Mouse (Mus musculus): ENCODE measurements around the gene Tcte3. TPM values are rescaled to one million over a fixed set of nuclear protein-coding genes. Genes with fewer than 3 reads are reported as not detected.
"Not testable (repeated sequence)": the region's sequence is repeated elsewhere in the genome, so short reads cannot be mapped to it uniquely, and the experiment has no call there.

Tcte3 gene
- polyA plus RNA-seq (2015; fragmentation: Nextera tagmentation; extraction: Ambion mirVana): 0.50 TPM in 1 of 2 replicates, not detected in the other

GRCm38 (mm10) chr17:15041175-15041729, at the start of gene Tcte3, which contains the start of the genes Ermard and Gm3448:
Gene Tcte3 (minus strand): TSS chr17:15041488.
Gene Ermard (plus strand): TSS chr17:15041208.
Gene Gm3448 (minus strand): TSS chr17:15041537.
- WGBS: 0% methylated on average over 12 of the region's 56 CpGs
- not testable (repeated sequence) for H3K27ac ChIP-seq (ENCODE audit: low read length); H3K9me3 ChIP-seq (replicated peaks; ENCODE audit: control insufficient read depth, low read length, poor library complexity, severe bottlenecking); H3K36me3 ChIP-seq (ENCODE audit: control insufficient read depth, insufficient read depth, low read length); H3K27me3 ChIP-seq (ENCODE audit: control insufficient read depth, insufficient read depth, low read depth, low read length); H3K4me2 ChIP-seq (ENCODE audit: low read length); H3K4me3 ChIP-seq (ENCODE audit: low read depth, low read length); H3K9ac ChIP-seq (ENCODE audit: low read depth, low read length); H3K4me1 ChIP-seq (ENCODE audit: control insufficient read depth, insufficient read depth, low read length)
- peak; percentile 99 for ATAC-seq

GRCm38 (mm10) chr17:15088591-15089001, 47.3 kb upstream of the Tcte3 start:
- 10% methylated on average over 8 of the region's 8 CpGs for WGBS

GRCm38 (mm10) chr17:15088166-15088565, 46.9 kb upstream of the Tcte3 start:
- Histone ChIP-seq H3K4me1 (ENCODE audit: control insufficient read depth, insufficient read depth, low read length) (peaks cover 13% of the 10 kb centered on the region), H3K4me3 (ENCODE audit: low read depth, low read length) (no peak overlapping the region), H3K36me3 (ENCODE audit: control insufficient read depth, insufficient read depth, low read length) (no peaks in the 10 kb centered on the region), H3K9ac (ENCODE audit: low read depth, low read length) (peak overlapping the region; percentile 48; the same call in 1 of the 2 replicates), H3K9me3 (replicated peaks; ENCODE audit: control insufficient read depth, low read length, poor library complexity, severe bottlenecking) (no peaks in the 10 kb centered on the region), H3K4me2 (ENCODE audit: low read length) (no peak overlapping the region), H3K27me3 (ENCODE audit: control insufficient read depth, insufficient read depth, low read depth, low read length) (no peaks in the 10 kb centered on the region), H3K27ac (ENCODE audit: low read length) (peak overlapping the region; percentile 37; the same call in 1 of the 2 replicates)
- ATAC-seq: peak; percentile 66; the same call in 1 of the 2 replicates
- 27% methylated on average over 2 of the region's 2 CpGs for WGBS

More at GRCm38 (mm10) chr17:15088591-15089001, 47.3 kb upstream of the Tcte3 start:
- Histone ChIP-seq H3K27me3 (ENCODE audit: control insufficient read depth, insufficient read depth, low read depth, low read length) (no peaks in the 10 kb centered on the region), H3K4me2 (ENCODE audit: low read length) (no peak overlapping the region), H3K9me3 (replicated peaks; ENCODE audit: control insufficient read depth, low read length, poor library complexity, severe bottlenecking) (no peaks in the 10 kb centered on the region), H3K4me3 (ENCODE audit: low read depth, low read length) (no peak overlapping the region), H3K36me3 (ENCODE audit: control insufficient read depth, insufficient read depth, low read length) (no peaks in the 10 kb centered on the region), H3K27ac (ENCODE audit: low read length) (peak overlapping the region; percentile 41), H3K9ac (ENCODE audit: low read depth, low read length) (peak overlapping the region; percentile 35; the same call in 1 of the 2 replicates), H3K4me1 (ENCODE audit: control insufficient read depth, insufficient read depth, low read length) (peaks cover 13% of the 10 kb centered on the region)
- peak; percentile 73 for ATAC-seq

- Histone ChIP-seq H3K4me1 (ENCODE audit: control insufficient read depth, insufficient read depth, low read length) (peaks cover 13% of the 10 kb centered on the region), H3K36me3 (ENCODE audit: control insufficient read depth, insufficient read depth, low read length) (no peaks in the 10 kb centered on the region), H3K4me2 (ENCODE audit: low read length) (no peak overlapping the region), H3K9me3 (replicated peaks; ENCODE audit: control insufficient read depth, low read length, poor library complexity, severe bottlenecking) (no peaks in the 10 kb centered on the region), H3K4me3 (ENCODE audit: low read depth, low read length) (no peak overlapping the region), H3K27ac (ENCODE audit: low read length) (no peak overlapping the region), H3K27me3 (ENCODE audit: control insufficient read depth, insufficient read depth, low read depth, low read length) (no peaks in the 10 kb centered on the region), H3K9ac (ENCODE audit: low read depth, low read length) (no peak overlapping the region)
- WGBS: 80% methylated on average over 2 of the region's 2 CpGs
- no peak for ATAC-seq
These were observed 43.7 kb upstream of the Tcte3 start for GRCm38 (mm10) chr17:15085006-15085405.

GRCm38 (mm10) chr17:15084226-15084848, 43.0 kb upstream of the Tcte3 start:
- Histone ChIP-seq H3K9ac (ENCODE audit: low read depth, low read length) (no peak overlapping the region), H3K9me3 (replicated peaks; ENCODE audit: control insufficient read depth, low read length, poor library complexity, severe bottlenecking) (no peaks in the 10 kb centered on the region), H3K4me3 (ENCODE audit: low read depth, low read length) (no peak overlapping the region), H3K27me3 (ENCODE audit: control insufficient read depth, insufficient read depth, low read depth, low read length) (no peaks in the 10 kb centered on the region), H3K27ac (ENCODE audit: low read length) (no peak overlapping the region), H3K36me3 (ENCODE audit: control insufficient read depth, insufficient read depth, low read length) (no peaks in the 10 kb centered on the region), H3K4me2 (ENCODE audit: low read length) (no peak overlapping the region), H3K4me1 (ENCODE audit: control insufficient read depth, insufficient read depth, low read length) (peaks cover 13% of the 10 kb centered on the region)
- no peak for ATAC-seq
- WGBS: 71% methylated on average over 13 of the region's 13 CpGs

- no peak overlapping the region for H3K9ac ChIP-seq (ENCODE audit: low read depth, low read length)
- no peak overlapping the region for H3K27ac ChIP-seq (ENCODE audit: low read length)
- no peak overlapping the region for H3K4me3 ChIP-seq (ENCODE audit: low read depth, low read length)
- no peaks in the 10 kb centered on the region for H3K36me3 ChIP-seq (ENCODE audit: control insufficient read depth, insufficient read depth, low read length)
- no peak for ATAC-seq
- 65% methylated on average over 2 of the region's 2 CpGs for WGBS
- H3K4me1 ChIP-seq (ENCODE audit: control insufficient read depth, insufficient read depth, low read length): no peaks in the 10 kb centered on the region
- no peaks in the 10 kb centered on the region for H3K27me3 ChIP-seq (ENCODE audit: control insufficient read depth, insufficient read depth, low read depth, low read length)
- no peak overlapping the region for H3K4me2 ChIP-seq (ENCODE audit: low read length)
- no peaks in the 10 kb centered on the region for H3K9me3 ChIP-seq (replicated peaks; ENCODE audit: control insufficient read depth, low read length, poor library complexity, severe bottlenecking)
These were observed 36.2 kb upstream of the Tcte3 start for GRCm38 (mm10) chr17:15077536-15077935.

- WGBS: 90% methylated on average over 8 of the region's 8 CpGs
- H3K4me2 ChIP-seq (ENCODE audit: low read length): no peak overlapping the region
- no peak for ATAC-seq
- H3K4me3 ChIP-seq (ENCODE audit: low read depth, low read length): no peak overlapping the region
- no peak overlapping the region for H3K27ac ChIP-seq (ENCODE audit: low read length)
- H3K9me3 ChIP-seq (replicated peaks; ENCODE audit: control insufficient read depth, low read length, poor library complexity, severe bottlenecking): no peaks in the 10 kb centered on the region
- H3K4me1 ChIP-seq (ENCODE audit: control insufficient read depth, insufficient read depth, low read length): no peaks in the 10 kb centered on the region
- H3K27me3 ChIP-seq (ENCODE audit: control insufficient read depth, insufficient read depth, low read depth, low read length): no peaks in the 10 kb centered on the region
- no peaks in the 10 kb centered on the region for H3K36me3 ChIP-seq (ENCODE audit: control insufficient read depth, insufficient read depth, low read length)
- H3K9ac ChIP-seq (ENCODE audit: low read depth, low read length): no peak overlapping the region
These were observed 33.7 kb upstream of the Tcte3 start for GRCm38 (mm10) chr17:15075033-15075432.

GRCm38 (mm10) chr17:15072211-15072610, 30.9 kb upstream of the Tcte3 start:
- WGBS: 85% methylated on average over 2 of the region's 2 CpGs
- ATAC-seq: no peak

GRCm38 (mm10) chr17:15069124-15069523, 27.8 kb upstream of the Tcte3 start:
- H3K4me2 ChIP-seq (ENCODE audit: low read length): no peak overlapping the region
- no peak overlapping the region for H3K27ac ChIP-seq (ENCODE audit: low read length)
- H3K9ac ChIP-seq (ENCODE audit: low read depth, low read length): no peak overlapping the region
- WGBS: 56% methylated on average over 2 of the region's 2 CpGs
- H3K27me3 ChIP-seq (ENCODE audit: control insufficient read depth, insufficient read depth, low read depth, low read length): no peaks in the 10 kb centered on the region
- ATAC-seq: no peak
- no peak overlapping the region for H3K4me3 ChIP-seq (ENCODE audit: low read depth, low read length)
- H3K4me1 ChIP-seq (ENCODE audit: control insufficient read depth, insufficient read depth, low read length): peaks cover 9% of the 10 kb centered on the region; the same call in 1 of the 2 replicates
- H3K36me3 ChIP-seq (ENCODE audit: control insufficient read depth, insufficient read depth, low read length): no peaks in the 10 kb centered on the region
- no peaks in the 10 kb centered on the region for H3K9me3 ChIP-seq (replicated peaks; ENCODE audit: control insufficient read depth, low read length, poor library complexity, severe bottlenecking)

More at GRCm38 (mm10) chr17:15072211-15072610, 30.9 kb upstream of the Tcte3 start:
- Histone ChIP-seq H3K4me2 (ENCODE audit: low read length) (no peak overlapping the region), H3K4me3 (ENCODE audit: low read depth, low read length) (no peak overlapping the region), H3K27me3 (ENCODE audit: control insufficient read depth, insufficient read depth, low read depth, low read length) (no peaks in the 10 kb centered on the region), H3K9me3 (replicated peaks; ENCODE audit: control insufficient read depth, low read length, poor library complexity, severe bottlenecking) (no peaks in the 10 kb centered on the region), H3K27ac (ENCODE audit: low read length) (no peak overlapping the region), H3K4me1 (ENCODE audit: control insufficient read depth, insufficient read depth, low read length) (no peaks in the 10 kb centered on the region), H3K36me3 (ENCODE audit: control insufficient read depth, insufficient read depth, low read length) (no peaks in the 10 kb centered on the region), H3K9ac (ENCODE audit: low read depth, low read length) (no peak overlapping the region)

Data from midbrain, embryonic 16.5 days (tissue).